9 mouse cellular contexts compared by ENCODE assay signal in the genomic region with DNA sequence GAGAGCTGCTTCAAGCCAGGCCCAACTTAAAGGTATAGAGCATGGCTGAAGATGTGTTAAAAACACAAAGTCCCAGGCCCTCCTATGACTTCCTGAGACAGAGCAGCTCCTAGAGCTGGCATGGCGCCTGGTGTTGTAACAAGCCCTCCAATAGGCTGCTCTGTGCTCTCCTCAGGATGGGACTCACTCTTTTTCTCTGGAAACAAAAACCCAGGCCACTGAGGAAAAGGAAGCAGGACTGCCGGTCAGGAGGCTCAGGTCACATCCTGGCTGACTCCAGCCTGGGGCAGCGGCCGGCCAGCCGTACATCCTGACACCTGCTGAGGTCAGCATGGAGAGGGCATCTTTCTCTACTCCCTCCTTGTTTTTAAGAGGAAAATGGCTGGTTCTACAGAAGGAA. TPM values are rescaled to one million over a fixed set of nuclear protein-coding genes. Genes with fewer than 3 reads are reported as not detected.
DNase-seq lines count a peak whose midpoint lies in the region; ATAC-seq and TF ChIP-seq lines count a peak whose summit lies in the region.
"Had no signal": no experiment of that assay in that cellular context is flagged by ENCODE, and none has a peak within 500 bp of the region (broad histone marks: within the 10 kb centered on the region; RNA-seq: fewer than 3 reads in every experiment).

No protein-coding gene starts in this region.

- WGBS in kidney, postnatal 0 days: 21% methylated on average over 5 of the region's 5 CpGs
- 50% methylated on average over 5 of the region's 5 CpGs for WGBS in stomach, postnatal 0 days

- peak; percentile 60 for DNase-seq in adrenal gland, adult 2 months
- DNase-seq in adrenal gland, postnatal 4 days (ENCODE audit: low spot score in 2 of 2): no peak
- DNase-seq in testis, postnatal 10 days (ENCODE audit: low spot score): peak; percentile 50
- no peak for DNase-seq in testis, postnatal 14 days (ENCODE audit: low spot score)
- DNase-seq in kidney, postnatal 0 days (ENCODE audit: low spot score): peak; percentile 79
- no peak for DNase-seq in stomach, postnatal 0 days (ENCODE audit: low spot score)
- no peak for DNase-seq in urinary bladder, postnatal 10 days (ENCODE audit: low spot score)
- no peak for DNase-seq in cerebellum, adult 9-11 months

- TF ChIP-seq EP300 in stomach, postnatal 0 days (optimal IDR thresholded peaks at IDR 0.05): no peak

- 0 out of 2 replicates have a peak overlapping the region, but pooled peaks have one; percentile 40 for H3K27ac ChIP-seq in kidney, postnatal 0 days
- H3K27ac ChIP-seq in stomach, postnatal 0 days (replicated peaks): no peak overlapping the region
- H3K27ac ChIP-seq: embryonic facial prominence, embryonic 12.5 days had no signal

- no peak overlapping the region for H3K4me2 ChIP-seq in kidney, postnatal 0 days (ENCODE audit: low read length)
- H3K4me2 ChIP-seq in stomach, postnatal 0 days (replicated peaks; ENCODE audit: low read depth): no peak overlapping the region
- H3K4me2 ChIP-seq: embryonic facial prominence, embryonic 12.5 days had no signal

- no peaks in the 10 kb centered on the region for H3K36me3 ChIP-seq in kidney, postnatal 0 days (ENCODE audit: insufficient read depth, low read length)
- H3K36me3 ChIP-seq in stomach, postnatal 0 days (ENCODE audit: control insufficient read depth, insufficient read depth, low read length): no peaks in the 10 kb centered on the region
- H3K36me3 ChIP-seq: embryonic facial prominence, embryonic 12.5 days had no signal

- TF ChIP-seq CTCF in kidney, postnatal 0 days (IDR thresholded peaks at IDR 0.05; ENCODE audit: low read depth): no peak
- TF ChIP-seq CTCF in stomach, postnatal 0 days (IDR thresholded peaks at IDR 0.05; ENCODE audit: low read depth): no peak

- no peaks in the 10 kb centered on the region for H3K27me3 ChIP-seq in kidney, postnatal 0 days (ENCODE audit: insufficient read depth, low read length)
- H3K27me3 ChIP-seq in stomach, postnatal 0 days (ENCODE audit: control insufficient read depth, insufficient read depth, low read length): no peaks in the 10 kb centered on the region
- H3K27me3 ChIP-seq: embryonic facial prominence, embryonic 12.5 days had no signal

- H3K4me3 ChIP-seq in kidney, postnatal 0 days (replicated peaks; ENCODE audit: low read depth, low read length): no peak overlapping the region
- no peak overlapping the region for H3K4me3 ChIP-seq in stomach, postnatal 0 days (ENCODE audit: low read depth, low read length)
- H3K4me3 ChIP-seq: embryonic facial prominence, embryonic 12.5 days had no signal

- H3K9me3 ChIP-seq in kidney, postnatal 0 days (replicated peaks; ENCODE audit: low read length): no peaks in the 10 kb centered on the region
- H3K9me3 ChIP-seq in stomach, postnatal 0 days (ENCODE audit: control insufficient read depth, low read length): no peaks in the 10 kb centered on the region
- H3K9me3 ChIP-seq: embryonic facial prominence, embryonic 12.5 days had no signal

- peaks cover 36% of the 10 kb centered on the region for H3K4me1 ChIP-seq in kidney, postnatal 0 days (replicated peaks; ENCODE audit: insufficient read depth, low read length)
- H3K4me1 ChIP-seq in stomach, postnatal 0 days (replicated peaks; ENCODE audit: control insufficient read depth, insufficient read depth): peaks cover 13% of the 10 kb centered on the region; the same call in 1 of the 2 replicates

- no peak overlapping the region for H3K9ac ChIP-seq in kidney, postnatal 0 days (ENCODE audit: low read depth, low read length)
- no peak overlapping the region for H3K9ac ChIP-seq in stomach, postnatal 0 days (ENCODE audit: low read length)

- ATAC-seq in kidney, postnatal 0 days (replicated peaks; ENCODE audit: low FRiP score, low read depth): peak; percentile 29; the same call in 1 of the 2 replicates
- ATAC-seq in stomach, postnatal 0 days (ENCODE audit: low FRiP score, low TSS enrichment): 0 out of 2 replicates have a peak, but pooled peaks have one; percentile 30

RNA-seq across cellular contexts. Expression of a gene that starts 36.3 kb away (rescaled TPM):
- total RNA-seq in adrenal gland, adult 2 months (2021): 10 to 100 TPM; 31.8 to 46.0 TPM
- polyA plus RNA-seq in adrenal gland, adult 2 months (2012; rRNA removed): 22.2 and 27.0 TPM in 2 replicates
- total RNA-seq in adrenal gland, postnatal 4 days (2021): 10 to 100 TPM; 61.9 to 68.5 TPM
- polyA plus RNA-seq in kidney, postnatal 0 days (2015; fragmentation: Nextera tagmentation; extraction: Ambion mirVana): 12.0 and 12.8 TPM in 2 replicates
- 7.3 and 7.7 TPM in 2 replicates for polyA plus RNA-seq in stomach, postnatal 0 days (2015; fragmentation: Nextera tagmentation; extraction: Ambion mirVana)

Comparison
In these comparisons a context has a peak if more than half of its experiments do, and no peak if none do; other contexts are left out.
1. DNase-seq: peak in adrenal gland, adult 2 months (single experiment), testis, postnatal 10 days (single experiment) and kidney, postnatal 0 days (single experiment); none in adrenal gland, postnatal 4 days (0 of 2), testis, postnatal 14 days (single experiment), stomach, postnatal 0 days (single experiment), urinary bladder, postnatal 10 days (single experiment) and cerebellum, adult 9-11 months (single experiment).